Mouse (Mus musculus) hindbrain, embryonic 10.5 days (tissue): ENCODE results near the gene Daam2. TPM values are rescaled to one million over a fixed set of nuclear protein-coding genes. Genes with fewer than 3 reads are reported as not detected.

Source experiments
- DNase-seq: peaks from one replicate; pipeline ENCODE4 v3.0.0-alpha.2; 2017; ENCODE audit warnings: low spot score
- H3K27ac ChIP-seq: fragments of 300-500 bp; sonication (generic); 2 replicates; pipeline ENCODE4 v1.5.1; 2016; ENCODE audit warnings: mild to moderate bottlenecking, moderate library complexity
- H3K27me3 ChIP-seq: fragments of 300-500 bp; sonication (generic); 2 replicates; pipeline ENCODE4 v1.6.1; 2016; ENCODE audit warnings: mild to moderate bottlenecking; ENCODE audit not compliant: poor library complexity, insufficient read depth, severe bottlenecking
- H3K36me3 ChIP-seq: fragments of 300-500 bp; sonication (generic); 2 replicates; pipeline ENCODE4 v1.6.1; 2016; ENCODE audit warnings: mild to moderate bottlenecking, moderate library complexity
- H3K4me1 ChIP-seq: fragments of 300-500 bp; sonication (generic); replicated peaks from 2 replicates; pipeline ENCODE4 v1.6.1; 2016; ENCODE audit warnings: mild to moderate bottlenecking
- H3K4me3 ChIP-seq: fragments of 300-500 bp; sonication (generic); 2 replicates; pipeline ENCODE4 v1.5.1; 2016; ENCODE audit warnings: mild to moderate bottlenecking, moderate library complexity
- H3K9me3 ChIP-seq: fragments of 300-500 bp; sonication (generic); 2 replicates; pipeline ENCODE4 v1.6.1; 2016; ENCODE audit warnings: mild to moderate bottlenecking, moderate library complexity
- WGBS: fragments of 180-500 bp; shearing (Covaris S2); methylation state at CpG from one replicate; pipeline ENCODE4 v1.1.7; 2016; 5-methylcytosine and 5-hydroxymethylcytosine counted together
- polyA plus RNA-seq: library from polyadenylated mRNA; unstranded; fragments of >200 nt; fragmentation: Nextera tagmentation; extraction: Ambion mirVana; gene quantifications from 2 replicates; pipeline ENCODE4 v1.2.1, GENCODE M21; 2016

Gene Daam2
- polyA plus RNA-seq, 1 experiment from 2014 or later: 2.6 TPM

DNA sequence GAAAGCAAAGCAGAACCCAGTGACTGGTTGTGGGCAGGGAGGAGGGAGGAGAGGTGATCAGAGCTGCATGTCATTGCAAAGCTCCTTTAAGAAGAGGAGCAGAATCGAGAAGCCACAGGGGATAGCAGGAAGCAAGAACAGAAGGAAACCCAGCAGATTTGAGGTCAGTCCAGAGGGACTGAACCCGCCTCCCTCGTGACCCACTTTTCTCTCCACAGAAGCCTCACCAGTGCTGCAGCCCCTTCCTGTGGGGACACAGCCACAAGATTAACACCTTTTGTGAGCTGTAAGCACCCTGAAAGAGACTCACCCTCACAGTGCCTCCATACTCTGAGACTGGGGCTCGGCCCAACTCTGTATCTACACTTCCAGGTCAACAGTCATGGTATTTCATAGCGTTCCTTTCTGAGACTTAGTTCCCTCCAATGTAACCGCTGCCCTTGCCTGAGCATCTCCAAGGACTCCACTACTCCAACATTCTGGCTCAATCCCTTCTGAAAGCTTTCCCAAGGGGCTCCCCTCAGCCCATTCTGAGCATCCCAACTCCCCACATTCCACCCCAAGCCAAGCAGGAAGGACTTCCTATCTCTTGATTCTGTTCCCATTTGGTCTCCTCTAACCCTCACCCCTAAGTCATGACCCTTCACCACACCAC is 60.8 kb downstream of the Daam2 start:
- H3K36me3 ChIP-seq: no peaks in the 10 kb centered on the region
- H3K9me3 ChIP-seq: no peaks in the 10 kb centered on the region
- H3K27me3 ChIP-seq: no peaks in the 10 kb centered on the region
- no peak overlapping the region for H3K27ac ChIP-seq
- H3K4me1 ChIP-seq: no peaks in the 10 kb centered on the region
- WGBS: 81% methylated on average over 6 of the region's 6 CpGs
- no peak overlapping the region for H3K4me3 ChIP-seq
- DNase-seq: no peak

DNA sequence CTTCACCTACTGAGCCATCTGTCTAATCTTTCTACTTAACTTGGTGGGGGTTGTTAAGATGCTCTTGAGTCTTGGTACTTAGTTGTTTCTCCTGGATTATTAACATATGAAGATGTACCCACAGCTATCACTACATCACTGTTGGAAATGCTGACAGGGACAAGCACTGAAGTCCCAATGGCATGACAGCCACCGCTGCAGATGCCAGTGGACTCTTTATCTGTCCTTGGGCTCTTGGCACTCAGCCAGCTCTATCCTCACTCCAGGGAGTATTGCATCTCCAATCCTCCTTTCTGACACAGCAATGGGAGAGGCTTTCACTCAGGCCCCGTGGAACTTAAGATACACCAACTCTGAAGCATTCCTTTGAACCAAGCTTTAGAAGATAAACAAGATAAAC is 63.9 kb downstream of the Daam2 start:
- no peaks in the 10 kb centered on the region for H3K9me3 ChIP-seq
- H3K36me3 ChIP-seq: no peaks in the 10 kb centered on the region
- no peaks in the 10 kb centered on the region for H3K4me1 ChIP-seq
- 72% methylated on average over 2 of the region's 2 CpGs for WGBS
- H3K4me3 ChIP-seq: no peak overlapping the region
- no peaks in the 10 kb centered on the region for H3K27me3 ChIP-seq
- H3K27ac ChIP-seq: no peak overlapping the region
- no peak for DNase-seq

DNA sequence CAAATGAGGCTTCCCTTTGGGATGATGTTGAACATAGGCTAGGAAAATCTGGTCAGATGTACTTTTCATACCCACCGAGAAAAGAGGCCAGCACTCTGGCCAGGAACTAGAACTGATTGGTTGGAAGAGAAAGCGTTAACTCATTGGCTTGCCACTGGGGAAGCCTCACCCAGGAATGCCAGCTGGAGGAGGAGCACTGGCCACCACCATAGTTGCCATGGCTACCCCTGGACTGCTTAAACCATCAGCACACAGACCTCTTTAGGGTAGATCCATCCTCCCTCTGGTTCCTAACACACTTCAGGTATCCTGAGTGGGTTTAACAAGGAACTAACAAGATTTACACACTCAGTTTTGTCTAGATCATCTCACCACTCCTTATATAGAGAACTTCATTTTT is 64.5 kb downstream of the Daam2 start:
- H3K27me3 ChIP-seq: no peaks in the 10 kb centered on the region
- H3K4me3 ChIP-seq: no peak overlapping the region
- H3K4me1 ChIP-seq: no peaks in the 10 kb centered on the region
- no peak overlapping the region for H3K27ac ChIP-seq
- no peaks in the 10 kb centered on the region for H3K9me3 ChIP-seq
- H3K36me3 ChIP-seq: no peaks in the 10 kb centered on the region
- DNase-seq: no peak
- WGBS: 85% methylated on average over 2 of the region's 2 CpGs

DNA sequence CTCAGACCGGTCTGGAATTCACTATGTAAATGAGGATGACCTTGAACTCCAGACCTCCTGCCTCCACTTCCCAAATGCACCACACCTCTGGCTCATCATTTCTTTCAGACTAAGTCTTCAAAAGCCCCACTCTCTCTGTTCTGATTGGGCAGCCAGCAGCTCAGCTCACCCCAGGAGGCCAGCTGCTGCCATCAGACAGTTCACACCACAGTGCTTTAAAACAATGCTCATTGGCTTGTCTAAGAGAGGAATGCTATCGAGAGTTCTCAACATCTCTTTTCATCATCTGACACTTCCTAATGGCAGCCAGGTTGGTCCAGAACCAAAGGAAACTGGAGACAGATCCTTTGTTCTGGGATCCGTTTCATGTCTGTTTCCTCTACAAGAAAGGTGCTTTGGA is 66.0 kb downstream of the Daam2 start:
- no peaks in the 10 kb centered on the region for H3K27me3 ChIP-seq
- peaks cover 7% of the 10 kb centered on the region for H3K36me3 ChIP-seq
- no peak for DNase-seq
- 53% methylated on average over 3 of the region's 3 CpGs for WGBS
- H3K9me3 ChIP-seq: no peaks in the 10 kb centered on the region
- H3K27ac ChIP-seq: no peak overlapping the region
- H3K4me3 ChIP-seq: no peak overlapping the region
- no peaks in the 10 kb centered on the region for H3K4me1 ChIP-seq

DNA sequence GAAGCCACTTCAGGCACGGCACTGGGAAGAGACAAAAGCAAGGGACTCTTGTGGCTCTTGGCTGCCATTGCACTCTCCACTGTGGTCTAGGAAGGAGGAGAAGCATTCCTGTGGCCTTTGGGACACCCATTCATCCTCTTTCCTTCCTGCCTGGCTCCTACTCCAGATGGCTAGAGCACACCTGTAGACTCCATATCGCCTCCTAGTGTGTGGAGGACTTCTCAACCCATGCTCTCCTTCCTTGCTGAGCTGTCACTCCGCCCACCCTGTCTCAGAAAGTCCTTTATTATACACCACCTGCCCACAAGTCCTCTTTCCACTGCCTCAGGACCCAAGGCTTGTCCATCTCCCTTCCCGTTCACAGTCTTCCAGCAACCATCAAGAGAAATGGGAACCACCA is 70.9 kb downstream of the Daam2 start:
- H3K9me3 ChIP-seq: no peaks in the 10 kb centered on the region
- H3K4me1 ChIP-seq: no peaks in the 10 kb centered on the region
- no peak overlapping the region for H3K27ac ChIP-seq
- H3K36me3 ChIP-seq: peaks cover 7% of the 10 kb centered on the region
- WGBS: 97% methylated on average over 4 of the region's 4 CpGs
- H3K27me3 ChIP-seq: no peaks in the 10 kb centered on the region
- DNase-seq: no peak
- no peak overlapping the region for H3K4me3 ChIP-seq

DNA sequence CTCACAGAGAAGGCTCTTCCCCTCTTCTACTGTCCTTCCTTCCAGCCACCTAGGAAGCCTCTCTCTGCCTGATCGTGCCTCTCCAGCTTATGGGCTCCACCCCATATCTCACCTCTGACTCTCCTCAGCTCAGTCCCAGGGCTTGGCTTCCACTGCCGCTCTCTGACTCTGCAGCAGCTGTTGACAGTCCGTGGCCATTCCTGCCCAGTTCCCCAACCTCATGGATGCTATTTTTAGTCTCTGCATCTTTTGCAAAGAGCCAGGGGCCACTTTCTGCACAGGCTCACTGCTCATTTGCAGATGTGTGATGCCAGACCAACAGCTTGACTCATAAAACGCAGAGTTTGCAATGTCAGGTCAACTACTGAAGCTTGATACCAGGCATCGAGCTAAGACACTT is 75.0 kb downstream of the Daam2 start:
- Histone ChIP-seq H3K4me1 (no peaks in the 10 kb centered on the region), H3K36me3 (peaks cover 21% of the 10 kb centered on the region), H3K27ac (no peak overlapping the region), H3K27me3 (no peaks in the 10 kb centered on the region), H3K9me3 (no peaks in the 10 kb centered on the region), H3K4me3 (no peak overlapping the region)
- WGBS: 84% methylated on average over 5 of the region's 5 CpGs
- no peak for DNase-seq

DNA sequence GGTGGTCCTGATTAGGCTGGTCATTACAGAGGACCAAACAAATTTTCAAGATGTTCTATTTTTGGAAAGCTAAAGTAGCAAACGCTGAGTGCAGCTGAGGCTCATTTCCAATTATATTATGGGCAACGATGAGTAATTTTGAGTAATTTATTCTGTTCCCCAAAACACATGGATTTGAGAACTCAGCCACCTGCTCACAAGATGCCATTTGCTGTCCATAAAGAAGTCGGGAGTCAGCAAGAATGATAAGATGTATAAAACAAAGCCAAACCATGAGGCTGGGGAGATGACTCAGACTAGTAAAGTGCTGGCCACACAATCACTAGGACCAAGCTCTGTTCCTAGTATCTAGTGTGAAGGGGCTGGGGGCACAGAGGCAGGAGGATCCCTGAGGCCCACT is 79.7 kb downstream of the Daam2 start:
- no peaks in the 10 kb centered on the region for H3K9me3 ChIP-seq
- H3K36me3 ChIP-seq: peaks cover 17% of the 10 kb centered on the region; the same call in 1 of the 2 replicates
- H3K27me3 ChIP-seq: no peaks in the 10 kb centered on the region
- no peak overlapping the region for H3K4me3 ChIP-seq
- DNase-seq: no peak
- no peak overlapping the region for H3K27ac ChIP-seq
- 92% methylated on average over 3 of the region's 3 CpGs for WGBS
- H3K4me1 ChIP-seq: no peaks in the 10 kb centered on the region

DNA sequence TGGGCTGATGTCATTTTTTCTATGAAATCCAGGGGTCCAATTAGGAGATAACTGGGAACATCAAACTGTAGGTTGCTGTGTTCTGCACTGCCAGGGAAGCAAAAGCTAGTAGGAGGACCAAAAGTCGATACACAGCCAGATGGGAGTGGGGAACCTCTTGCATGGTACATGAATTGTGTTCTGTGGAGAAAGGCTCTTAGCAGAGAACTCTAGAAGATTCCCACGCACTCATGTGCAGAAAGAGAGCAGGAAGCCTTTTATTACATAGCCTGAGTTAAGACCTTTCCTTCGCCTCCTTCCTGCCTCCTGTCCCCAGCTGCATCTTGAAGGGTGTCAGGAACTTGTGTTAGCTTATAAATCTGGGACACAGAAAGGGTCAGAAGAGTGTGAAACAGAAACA is 82.3 kb downstream of the Daam2 start:
- H3K27me3 ChIP-seq: no peaks in the 10 kb centered on the region
- H3K27ac ChIP-seq: no peak overlapping the region
- no peaks in the 10 kb centered on the region for H3K9me3 ChIP-seq
- H3K36me3 ChIP-seq: peaks cover 14% of the 10 kb centered on the region; the same call in 1 of the 2 replicates
- DNase-seq: no peak
- no peaks in the 10 kb centered on the region for H3K4me1 ChIP-seq
- 89% methylated on average over 3 of the region's 3 CpGs for WGBS
- no peak overlapping the region for H3K4me3 ChIP-seq

DNA sequence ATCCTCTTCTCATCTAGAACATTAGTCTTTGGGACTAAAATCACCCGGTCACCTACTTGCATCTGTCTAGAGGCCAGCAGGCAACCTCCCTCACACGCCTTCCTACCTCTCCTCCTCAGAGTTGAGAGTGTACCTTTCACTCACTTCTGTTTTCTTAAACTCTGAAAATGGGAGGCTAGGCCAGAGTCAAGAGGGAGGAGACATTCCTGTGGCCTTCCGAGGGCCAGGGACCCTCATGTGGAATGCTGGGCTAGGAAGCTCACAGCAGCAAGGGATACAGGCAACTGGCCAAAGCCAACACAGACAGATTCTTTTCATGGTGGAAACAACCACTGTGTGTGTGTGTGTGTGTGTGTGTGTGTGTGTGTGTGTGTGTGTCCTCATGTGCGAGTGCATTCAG is 86.8 kb downstream of the Daam2 start:
- Histone ChIP-seq H3K4me3 (no peak overlapping the region), H3K9me3 (no peaks in the 10 kb centered on the region), H3K4me1 (peaks cover 9% of the 10 kb centered on the region), H3K27me3 (no peaks in the 10 kb centered on the region), H3K36me3 (peaks cover 6% of the 10 kb centered on the region; the same call in 1 of the 2 replicates), H3K27ac (no peak overlapping the region)
- 84% methylated on average over 4 of the region's 4 CpGs for WGBS
- no peak for DNase-seq

DNA sequence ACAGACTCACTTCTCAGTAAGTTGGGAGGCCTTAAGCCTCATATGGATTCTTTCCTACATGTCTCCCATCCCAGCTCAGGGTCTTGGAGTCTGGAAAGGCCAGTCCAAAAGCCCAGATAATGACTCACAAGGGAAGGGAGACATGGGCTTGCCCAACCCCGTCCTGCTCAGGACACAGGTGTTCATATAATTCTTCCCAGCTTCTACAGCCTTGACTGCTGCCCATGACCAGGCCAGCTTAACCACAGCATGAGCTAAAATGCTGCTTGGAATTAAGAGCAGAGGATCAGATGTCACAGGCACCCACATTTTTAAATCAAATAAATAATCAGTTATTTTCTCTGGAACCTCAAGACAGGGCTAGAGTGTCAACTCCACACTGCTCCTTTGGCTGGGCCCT is 89.0 kb downstream of the Daam2 start:
- DNase-seq: no peak
- peaks cover 12% of the 10 kb centered on the region for H3K4me1 ChIP-seq
- no peaks in the 10 kb centered on the region for H3K27me3 ChIP-seq
- peaks cover 6% of the 10 kb centered on the region; the same call in 1 of the 2 replicates for H3K36me3 ChIP-seq
- H3K27ac ChIP-seq: no peak overlapping the region
- 94% methylated on average over 1 of the region's 1 CpGs for WGBS
- no peaks in the 10 kb centered on the region for H3K9me3 ChIP-seq
- H3K4me3 ChIP-seq: no peak overlapping the region

DNA sequence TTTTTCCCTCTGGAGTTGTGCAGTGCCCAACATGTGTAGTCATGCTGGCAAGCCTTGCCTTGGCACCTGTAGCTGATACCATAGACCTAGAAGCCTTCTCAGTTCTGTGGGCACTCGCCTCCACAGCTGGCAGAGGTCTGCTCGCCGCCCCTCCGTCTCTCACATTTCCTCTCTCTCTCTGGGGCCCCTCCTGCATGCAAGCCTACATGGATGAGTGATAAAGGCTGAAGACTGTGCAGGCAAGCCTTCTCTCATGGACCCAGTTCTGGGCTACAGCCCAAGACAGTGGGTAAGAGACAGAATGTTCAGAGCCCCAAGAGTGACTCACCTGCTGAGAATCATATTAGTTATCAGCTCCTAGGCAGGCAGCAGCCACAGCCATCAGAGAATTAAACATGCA is 90.1 kb downstream of the Daam2 start:
- Histone ChIP-seq H3K9me3 (no peaks in the 10 kb centered on the region), H3K4me3 (no peak overlapping the region), H3K27ac (no peak overlapping the region), H3K27me3 (no peaks in the 10 kb centered on the region), H3K36me3 (no peaks in the 10 kb centered on the region), H3K4me1 (peaks cover 12% of the 10 kb centered on the region)
- DNase-seq: no peak
- 95% methylated on average over 4 of the region's 4 CpGs for WGBS

DNA sequence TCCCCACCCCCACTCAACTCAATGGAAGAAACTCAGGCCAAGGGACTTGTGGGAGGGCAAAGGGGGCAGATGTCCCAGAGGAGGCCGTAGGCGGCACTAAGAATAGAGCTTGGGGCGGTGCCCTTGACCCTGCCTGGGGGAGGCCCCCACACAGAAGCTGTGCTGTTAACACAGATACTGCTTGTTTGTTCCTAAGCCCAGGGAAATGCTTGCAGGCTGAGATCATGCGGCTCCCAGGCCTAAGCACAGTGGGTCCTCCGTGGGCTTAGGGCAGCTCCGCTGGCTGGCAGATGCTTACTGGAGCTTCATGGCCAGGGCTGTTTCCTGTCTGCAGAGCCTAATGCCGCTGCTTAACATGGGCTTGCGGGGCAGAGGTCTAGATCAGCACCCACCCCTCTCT is 91.5 kb downstream of the Daam2 start:
- Histone ChIP-seq H3K4me3 (no peak overlapping the region), H3K9me3 (no peaks in the 10 kb centered on the region), H3K27me3 (no peaks in the 10 kb centered on the region), H3K27ac (peak overlapping the region; percentile 72), H3K4me1 (peaks cover 12% of the 10 kb centered on the region), H3K36me3 (no peaks in the 10 kb centered on the region)
- WGBS: 58% methylated on average over 8 of the region's 8 CpGs
- DNase-seq: peak; percentile 44

DNA sequence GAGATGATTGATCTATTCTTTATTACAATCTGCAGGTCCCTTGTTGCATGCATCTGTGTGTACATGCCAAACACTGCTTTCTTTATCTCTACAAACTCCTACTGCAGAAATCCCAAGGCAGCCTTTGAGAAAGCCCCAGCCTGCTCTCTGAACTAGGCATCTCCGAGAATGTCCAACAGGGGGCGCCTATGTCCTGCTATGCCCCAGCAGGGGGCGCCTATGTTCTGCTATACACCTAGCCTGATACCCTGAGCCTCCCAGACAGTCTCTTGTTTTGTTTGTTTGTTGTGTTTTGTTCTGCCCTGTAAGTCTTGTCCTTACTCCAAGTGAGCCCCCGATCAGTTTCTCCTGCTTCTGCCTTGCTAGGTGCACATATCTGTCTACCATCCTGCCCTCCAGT is 95.9 kb downstream of the Daam2 start:
- WGBS: 37% methylated on average over 4 of the region's 4 CpGs

DNA sequence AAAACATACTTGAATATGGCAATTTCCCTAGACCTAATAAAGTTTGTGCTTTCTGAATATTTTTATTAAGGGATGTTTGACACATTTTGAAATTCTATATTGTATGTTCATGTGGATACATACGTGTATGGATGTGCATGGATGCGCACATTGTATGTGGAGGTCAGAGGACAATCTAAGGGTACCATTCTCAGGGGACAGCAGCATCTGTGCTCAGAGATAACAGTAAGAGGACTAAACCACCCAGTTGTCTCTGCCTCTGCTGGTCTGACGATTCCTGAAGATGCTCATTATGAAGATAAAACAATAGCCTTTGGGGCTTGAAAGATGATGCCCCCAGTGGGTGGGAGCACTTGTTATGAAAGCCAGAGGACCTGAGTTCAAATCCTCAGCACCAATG is 99.3 kb downstream of the Daam2 start:
- DNase-seq: no peak
- H3K4me1 ChIP-seq: no peaks in the 10 kb centered on the region

More for the DNA sequence above, 95.9 kb downstream of the Daam2 start:
- H3K27me3 ChIP-seq: no peaks in the 10 kb centered on the region
- H3K36me3 ChIP-seq: no peaks in the 10 kb centered on the region
- H3K4me3 ChIP-seq: no peak overlapping the region
- no peaks in the 10 kb centered on the region for H3K9me3 ChIP-seq
- DNase-seq: peak; percentile 65
- H3K27ac ChIP-seq: no peak overlapping the region
- H3K4me1 ChIP-seq: peaks cover 12% of the 10 kb centered on the region

More for the DNA sequence above, 99.3 kb downstream of the Daam2 start:
- Histone ChIP-seq H3K9me3 (no peaks in the 10 kb centered on the region), H3K27me3 (no peaks in the 10 kb centered on the region), H3K36me3 (0 out of 2 replicates have a peak, but pooled peaks cover 3% of the 10 kb centered on the region), H3K27ac (no peak overlapping the region), H3K4me3 (no peak overlapping the region)
- 83% methylated on average over 3 of the region's 3 CpGs for WGBS
